Mouse (Mus musculus) brain, embryonic 14.5 days (tissue): Measurements from ENCODE around the gene Hist2h3c1. TPM values are rescaled to one million over a fixed set of nuclear protein-coding genes. Genes with fewer than 3 reads are reported as not detected.
"Not testable (repeated sequence)": the region's sequence is repeated elsewhere in the genome, so short reads cannot be mapped to it uniquely, and the experiment has no call there.

Experiments
- DNase-seq: peaks from one replicate; pipeline ENCODE4 v3.0.0-alpha.2; 2011; ENCODE audit warnings: low read depth
- CTCF ChIP-seq: fragments of 200-500 bp; IDR thresholded peaks from 2 replicates; pipeline ENCODE4 v1.5.1; 2012; ENCODE audit warnings: inconsistent platforms, mild to moderate bottlenecking, moderate library complexity, borderline replicate concordance; ENCODE audit not compliant: insufficient read depth, insufficient read length; ENCODE audit errors: extremely low read depth
- POLR2A ChIP-seq: fragments of 200-500 bp; IDR thresholded peaks from 2 replicates; pipeline ENCODE4 v1.6.1; 2012; ENCODE audit warnings: mild to moderate bottlenecking, inconsistent platforms, borderline replicate concordance; ENCODE audit not compliant: poor library complexity, insufficient read depth, insufficient read length, severe bottlenecking; ENCODE audit errors: extremely low read depth
- polyA plus RNA-seq: library from polyadenylated mRNA; depleted of rRNA; stranded (reverse); fragments of >200 nt; gene quantifications from 2 replicates; pipeline ENCODE4 v1.2.3, GENCODE M21; 2012

Gene Hist2h3c1
- polyA plus RNA-seq, 1 experiment: not detected

GRCm38 (mm10) chr3:96264404-96264949, 18.0 kb downstream of the Hist2h3c1 start:
- no peak for DNase-seq
- TF ChIP-seq POLR2A (no peak), CTCF (no peak)

GRCm38 (mm10) chr3:96266132-96266710, 19.7 kb downstream of the Hist2h3c1 start:
- TF ChIP-seq CTCF (no peak), POLR2A (no peak)
- DNase-seq: no peak

- no peak for DNase-seq
- no peak for TF ChIP-seq CTCF
- TF ChIP-seq POLR2A: no peak
Measured at GRCm38 (mm10) chr3:96267541-96267940, 21.1 kb downstream of the Hist2h3c1 start.

- peak; percentile 98 for DNase-seq
- TF ChIP-seq POLR2A (peak; percentile 58; the same call in 1 of the 2 replicates), CTCF (no peak)
Measured at GRCm38 (mm10) chr3:96268051-96268775, 21.7 kb downstream of the Hist2h3c1 start, which contains the start of gene Hist2h3b. TSS of gene Hist2h3b (plus strand) at chr3:96268654.

- DNase-seq: not testable (repeated sequence)
Measured at GRCm38 (mm10) chr3:96268776-96269378, 22.4 kb downstream of the Hist2h3c1 start.

- TF ChIP-seq CTCF (no peak), POLR2A (peak; percentile 84)
- peak; percentile 99 for DNase-seq
Measured at GRCm38 (mm10) chr3:96269511-96270474, 23.3 kb downstream of the Hist2h3c1 start, which contains the start of gene Hist2h2bb. TSS of gene Hist2h2bb (plus strand) at chr3:96269752.

GRCm38 (mm10) chr3:96273591-96274465, 27.3 kb downstream of the Hist2h3c1 start:
- no peak for TF ChIP-seq CTCF
- no peak for TF ChIP-seq POLR2A
- no peak for DNase-seq

GRCm38 (mm10) chr3:96277428-96277799, 30.9 kb downstream of the Hist2h3c1 start:
- no peak for TF ChIP-seq POLR2A
- no peak; the same call in 1 of the 2 replicates for TF ChIP-seq CTCF
- DNase-seq: peak; percentile 58

- TF ChIP-seq CTCF (peak; percentile 95), POLR2A (peak; percentile 14; the same call in 1 of the 2 replicates)
- DNase-seq: peak; percentile 98
Measured at GRCm38 (mm10) chr3:96277800-96278624, 31.5 kb downstream of the Hist2h3c1 start.

- no peak for DNase-seq
- no peak for TF ChIP-seq POLR2A
- TF ChIP-seq CTCF: no peak
Measured at GRCm38 (mm10) chr3:96280660-96281059, 34.2 kb downstream of the Hist2h3c1 start.

- DNase-seq: peak; percentile 68
Measured at GRCm38 (mm10) chr3:96284457-96284856, 38.0 kb downstream of the Hist2h3c1 start.

GRCm38 (mm10) chr3:96287334-96287733, 40.8 kb downstream of the Hist2h3c1 start:
- not testable (repeated sequence) for DNase-seq

More at GRCm38 (mm10) chr3:96284457-96284856, 38.0 kb downstream of the Hist2h3c1 start:
- TF ChIP-seq CTCF: peak; percentile 57; the same call in 1 of the 2 replicates
- TF ChIP-seq POLR2A: no peak
